Mouse (Mus musculus) MEL (cell line): ENCODE measurements around the gene Ccdc40. TPM values are rescaled to one million over a fixed set of nuclear protein-coding genes. Genes with fewer than 3 reads are reported as not detected.

Experiments
- DNase-seq: peaks from one replicate; pipeline ENCODE4 v3.0.0; 2011; ENCODE audit warnings: low read depth, low spot score
- H3K27ac ChIP-seq: 2 replicates; pipeline ENCODE4 v1.5.1; 2012; ENCODE audit warnings: low read depth, mild to moderate bottlenecking, control low read depth, low read length, moderate library complexity; ENCODE audit not compliant: control insufficient read depth
- H3K27me3 ChIP-seq, 2 experiments: fragments of 150-350 bp in 1 of 2; sonication (generic) in 1 of 2; 2 replicates each; pipeline ENCODE4 v1.6.1; 2012; ENCODE audit warnings: low read length in 2 of 2, mild to moderate bottlenecking in 2 of 2, improper control_type of control experiment in 1 of 2, moderate library complexity in 1 of 2; ENCODE audit not compliant: insufficient read depth in 2 of 2, control insufficient read depth in 1 of 2
- H3K36me3 ChIP-seq, 2 experiments: 2 replicates each; pipeline ENCODE4 v1.6.1; 2012 to 2014; ENCODE audit warnings: low read length in 2 of 2, improper control_type of control experiment in 1 of 2, inconsistent platforms in 1 of 2, mild to moderate bottlenecking in 1 of 2; ENCODE audit not compliant: insufficient read depth in 2 of 2, control insufficient read depth in 1 of 2
- H3K4me1 ChIP-seq, 2 experiments: fragments of 150-350 bp in 1 of 2; sonication (generic) in 1 of 2; 2 replicates each; pipeline ENCODE4 v1.6.1; 2012; ENCODE audit warnings: low read length in 2 of 2, improper control_type of control experiment in 1 of 2, mild to moderate bottlenecking in 1 of 2; ENCODE audit not compliant: insufficient read depth in 2 of 2, control insufficient read depth in 1 of 2
- H3K4me3 ChIP-seq, 2 experiments: fragments of 150-350 bp in 1 of 2; sonication (generic) in 1 of 2; 2 replicates each; pipeline ENCODE4 v1.5.1; 2012; ENCODE audit warnings: low read depth in 2 of 2, low read length in 2 of 2, mild to moderate bottlenecking in 2 of 2, moderate library complexity in 2 of 2, control low read depth in 1 of 2, improper control_type of control experiment in 1 of 2; ENCODE audit not compliant: control insufficient read depth in 1 of 2, insufficient read depth in 1 of 2
- H3K79me2 ChIP-seq: 2 replicates; pipeline ENCODE4 v1.6.1; 2012; ENCODE audit warnings: mild to moderate bottlenecking, low read length, moderate library complexity; ENCODE audit not compliant: control insufficient read depth, poor library complexity, insufficient read depth
- H3K9ac ChIP-seq: 2 replicates; pipeline ENCODE4 v1.6.1; 2012; ENCODE audit warnings: low read depth, mild to moderate bottlenecking, control low read depth, low read length, moderate library complexity; ENCODE audit not compliant: control insufficient read depth, poor library complexity, severe bottlenecking
- H3K9me3 ChIP-seq: fragments of 150-350 bp; sonication (generic); replicated peaks from 2 replicates; pipeline ENCODE4 v1.6.1; 2012; ENCODE audit warnings: mild to moderate bottlenecking, low read length, improper control_type of control experiment, moderate library complexity; ENCODE audit not compliant: insufficient read depth
- ELF1 ChIP-seq: IDR thresholded peaks from 2 replicates; pipeline ENCODE4 v1.6.1; 2014; ENCODE audit warnings: low read depth, mild to moderate bottlenecking, inconsistent platforms, low read length, improper control_type of control experiment, moderate library complexity
- ETS1 ChIP-seq: IDR thresholded peaks from 2 replicates; pipeline ENCODE4 v1.6.1; 2012; ENCODE audit warnings: low read depth, mild to moderate bottlenecking, inconsistent platforms, low read length, improper control_type of control experiment, moderate library complexity
- GABPA ChIP-seq: IDR thresholded peaks from 2 replicates; pipeline ENCODE4 v1.6.1; 2012; ENCODE audit warnings: low read depth, mild to moderate bottlenecking, inconsistent platforms, low read length, improper control_type of control experiment, moderate library complexity
- HCFC1 ChIP-seq: IDR thresholded peaks from 2 replicates; pipeline ENCODE4 v1.6.1; 2012; ENCODE audit warnings: low read depth, mild to moderate bottlenecking, inconsistent platforms, low read length, improper control_type of control experiment, moderate library complexity
- KAT2A ChIP-seq: conservative IDR thresholded peaks from 2 replicates; pipeline ENCODE4 v1.6.1; 2012; ENCODE audit warnings: low read depth, low read length, improper control_type of control experiment, inconsistent platforms
- MAX ChIP-seq: IDR thresholded peaks from 2 replicates; pipeline ENCODE4 v1.6.1; 2011; ENCODE audit warnings: low read length, improper control_type of control experiment
- MEF2A ChIP-seq: IDR thresholded peaks from 2 replicates; pipeline ENCODE4 v1.6.1; 2014; ENCODE audit warnings: low read depth, mild to moderate bottlenecking, inconsistent platforms, low read length, improper control_type of control experiment; ENCODE audit not compliant: poor library complexity, insufficient replicate concordance, severe bottlenecking; ENCODE audit errors: extremely low read depth
- MXI1 ChIP-seq: IDR thresholded peaks from 2 replicates; pipeline ENCODE4 v1.6.1; 2011; ENCODE audit warnings: mild to moderate bottlenecking, low read depth, low read length, improper control_type of control experiment
- MYB ChIP-seq: IDR thresholded peaks from 2 replicates; pipeline ENCODE4 v1.6.1; 2011; ENCODE audit warnings: mild to moderate bottlenecking, low read depth, low read length, improper control_type of control experiment
- MYC ChIP-seq: IDR thresholded peaks from 2 replicates; pipeline ENCODE4 v1.6.1; 2011; ENCODE audit warnings: low read depth, mild to moderate bottlenecking, low read length, improper control_type of control experiment, moderate library complexity
- POLR2A ChIP-seq, 2 experiments: IDR thresholded peaks; 2 replicates each; pipeline ENCODE4 v1.6.1; 2011 to 2012; ENCODE audit warnings: low read length in 2 of 2, mild to moderate bottlenecking in 2 of 2, control low read depth in 1 of 2, improper control_type of control experiment in 1 of 2, low read depth in 1 of 2, moderate library complexity in 1 of 2; ENCODE audit not compliant: control insufficient read depth in 1 of 2, insufficient read depth in 1 of 2, poor library complexity in 1 of 2
- POLR2AphosphoS2 ChIP-seq: IDR thresholded peaks from 2 replicates; pipeline ENCODE4 v1.6.1; 2011; ENCODE audit warnings: low read length, improper control_type of control experiment
- POLR2AphosphoS5 ChIP-seq: IDR thresholded peaks from 2 replicates; pipeline ENCODE4 v1.6.1; 2012; ENCODE audit warnings: low read depth, borderline replicate concordance, mild to moderate bottlenecking, inconsistent platforms, low read length, moderate library complexity, mixed read lengths
- SIN3A ChIP-seq: IDR thresholded peaks from 2 replicates; pipeline ENCODE4 v1.6.1; 2012; ENCODE audit warnings: low read length, improper control_type of control experiment, inconsistent platforms
- ZC3H11A ChIP-seq: IDR thresholded peaks from 2 replicates; pipeline ENCODE4 v1.6.1; 2012; ENCODE audit warnings: low read depth, mild to moderate bottlenecking, inconsistent platforms, low read length, improper control_type of control experiment
- ZKSCAN1 ChIP-seq: IDR thresholded peaks from 2 replicates; pipeline ENCODE4 v1.6.1; 2012; ENCODE audit warnings: low read depth, mild to moderate bottlenecking, inconsistent platforms, low read length, improper control_type of control experiment, moderate library complexity
- ZNF384 ChIP-seq: IDR thresholded peaks from 2 replicates; pipeline ENCODE4 v1.6.1; 2012; ENCODE audit warnings: low read depth, mild to moderate bottlenecking, inconsistent platforms, low read length, improper control_type of control experiment
- polyA plus RNA-seq, 2 experiments: library from polyadenylated mRNA; stranded (reverse) in 1 of 2; unstranded in 1 of 2; fragments of >175 nt in 1 of 2; fragments of >200 nt in 1 of 2; gene quantifications; 2 replicates each; pipeline versions ENCODE4 v1.2.1 to v1.2.4; 2012; ENCODE audit warnings: low replicate concordance in 2 of 2, low read depth in 1 of 2; ENCODE audit not compliant: insufficient read length in 2 of 2, insufficient read depth in 1 of 2, missing spikeins in 1 of 2
- total RNA-seq: library from RNA; depleted of rRNA; stranded (reverse); fragments of 300-350 nt; gene quantifications from 2 replicates; pipeline ENCODE4 v1.2.3, GENCODE M21; 2012

The Ccdc40 gene
- total and polyA plus RNA-seq, 3 experiments, result 0.46 to 1.9 TPM; not detected in 1

- no peaks in the 10 kb centered on the region for H3K27me3 ChIP-seq
- no peak overlapping the region for H3K4me3 ChIP-seq
- no peak for DNase-seq
- no peaks in the 10 kb centered on the region for H3K4me1 ChIP-seq
- no peak overlapping the region for H3K27ac ChIP-seq
- no peak for TF ChIP-seq ETS1
- TF ChIP-seq MXI1, result no peak
- no peak for TF ChIP-seq HCFC1
- TF ChIP-seq SIN3A, result no peak
- no peak for TF ChIP-seq KAT2A
- no peak for TF ChIP-seq GABPA
- TF ChIP-seq POLR2AphosphoS2, result no peak
- H3K9ac ChIP-seq, result no peak overlapping the region
- H3K9me3 ChIP-seq, result no peaks in the 10 kb centered on the region
- no peaks in the 10 kb centered on the region for H3K79me2 ChIP-seq
- H3K36me3 ChIP-seq, result no peaks in the 10 kb centered on the region; a peak in 1 of 4 replicates
Observed at GRCm38 (mm10) chr11:119207986-119208385, 20.4 kb upstream of the Ccdc40 start.

GRCm38 (mm10) chr11:119208870-119209370 lies 19.5 kb upstream of the Ccdc40 start:
- DNase-seq, result no peak
- no peaks in the 10 kb centered on the region for H3K27me3 ChIP-seq
- H3K9me3 ChIP-seq, result no peaks in the 10 kb centered on the region
- H3K4me1 ChIP-seq, result no peaks in the 10 kb centered on the region
- H3K79me2 ChIP-seq, result no peaks in the 10 kb centered on the region
- TF ChIP-seq MYC, result no peak
- no peak for TF ChIP-seq ELF1
- no peak for TF ChIP-seq MEF2A
- no peak for TF ChIP-seq POLR2A (IDR thresholded peaks at IDR 0.05; ENCODE audit: control insufficient read depth in 1 of 2, insufficient read depth in 1 of 2, low read depth in 1 of 2, low read length in 2 of 2, poor library complexity in 1 of 2)
- no peak for TF ChIP-seq ETS1
- no peak for TF ChIP-seq ZKSCAN1
- H3K4me3 ChIP-seq, result no peak overlapping the region
- no peak overlapping the region for H3K27ac ChIP-seq
- no peak overlapping the region for H3K9ac ChIP-seq
- H3K36me3 ChIP-seq, result no peaks in the 10 kb centered on the region; a peak in 1 of 4 replicates

GRCm38 (mm10) chr11:119209371-119210025 lies 18.9 kb upstream of the Ccdc40 start:
- H3K79me2 ChIP-seq, result no peaks in the 10 kb centered on the region
- H3K4me1 ChIP-seq, result no peaks in the 10 kb centered on the region
- no peak overlapping the region for H3K4me3 ChIP-seq
- H3K27me3 ChIP-seq, result no peaks in the 10 kb centered on the region
- H3K9me3 ChIP-seq, result no peaks in the 10 kb centered on the region
- H3K36me3 ChIP-seq, result no peaks in the 10 kb centered on the region; a peak in 1 of 4 replicates
- H3K9ac ChIP-seq, result no peak overlapping the region
- no peak for TF ChIP-seq MAX
- no peak for TF ChIP-seq ZC3H11A
- no peak for TF ChIP-seq POLR2AphosphoS5
- TF ChIP-seq ZNF384, result no peak
- no peak for TF ChIP-seq MYB
- no peak for TF ChIP-seq HCFC1
- H3K27ac ChIP-seq, result no peak overlapping the region
- DNase-seq, result no peak
